Mouse (Mus musculus) forebrain, postnatal 0 days (tissue): ENCODE measurements around the gene Fxyd5. TPM values are rescaled to one million over a fixed set of nuclear protein-coding genes. Genes with fewer than 3 reads are reported as not detected.

Experiments
- ATAC-seq: fragments of 200-750 bp; cut with Nextera tagmentation; 2 replicates; pipeline ENCODE4 v1.8.0; 2017; ENCODE audit warnings: mild to moderate bottlenecking, moderate library complexity
- DNase-seq: peaks from one replicate; pipeline ENCODE4 v3.0.0-alpha.2; 2015
- H3K27ac ChIP-seq: fragments of 300-500 bp; sonication (generic); 2 replicates; pipeline ENCODE4 v1.5.1; 2014; ENCODE audit warnings: low read depth, mild to moderate bottlenecking, antibody characterized with exemption, low read length, moderate library complexity, mixed read lengths
- H3K27me3 ChIP-seq: fragments of 300-500 bp; sonication (generic); 2 replicates; pipeline ENCODE4 v1.6.1; 2014; ENCODE audit warnings: mild to moderate bottlenecking, low read length, mixed read lengths; ENCODE audit not compliant: insufficient read depth
- H3K36me3 ChIP-seq: fragments of 300-500 bp; sonication (generic); 2 replicates; pipeline ENCODE4 v1.6.1; 2014; ENCODE audit warnings: mild to moderate bottlenecking, moderate library complexity; ENCODE audit not compliant: insufficient read depth
- H3K4me1 ChIP-seq: fragments of 300-500 bp; sonication (generic); 2 replicates; pipeline ENCODE4 v1.6.1; 2014; ENCODE audit warnings: antibody characterized with exemption; ENCODE audit not compliant: insufficient read depth
- H3K4me2 ChIP-seq: fragments of 300-500 bp; sonication (generic); 2 replicates; pipeline ENCODE4 v1.6.1; 2014; ENCODE audit warnings: low read depth, mild to moderate bottlenecking, moderate library complexity
- H3K4me3 ChIP-seq: fragments of 300-500 bp; sonication (generic); 2 replicates; pipeline ENCODE4 v1.5.1; 2014; ENCODE audit warnings: low read depth, low read length, mixed read lengths
- H3K9ac ChIP-seq: fragments of 300-500 bp; sonication (generic); 2 replicates; pipeline ENCODE4 v1.6.1; 2014; ENCODE audit warnings: mild to moderate bottlenecking
- H3K9me3 ChIP-seq: fragments of 300-500 bp; sonication (generic); 2 replicates; pipeline ENCODE4 v1.6.1; 2016; ENCODE audit warnings: low read length
- CTCF ChIP-seq: sonication (generic); IDR thresholded peaks from 2 replicates; pipeline ENCODE4 v1.5.1; 2016; ENCODE audit warnings: antibody characterized with exemption, control low read depth, low read depth
- WGBS: fragments of 180-500 bp; shearing (Covaris S2); extraction: QIAGEN DNeasy Blood & Tissue Kit; methylation state at CpG from one replicate; pipeline ENCODE4 v1.1.7; 2014; 5-methylcytosine and 5-hydroxymethylcytosine counted together
- polyA plus RNA-seq: library from polyadenylated mRNA; unstranded; fragments of >200 nt; fragmentation: Nextera tagmentation; extraction: Ambion mirVana; gene quantifications from 2 replicates; pipeline ENCODE4 v1.2.1, GENCODE M21; 2015
- total RNA-seq: library from RNA; depleted of rRNA; stranded (reverse); fragments of >200 nt; gene quantifications from 2 replicates; pipeline ENCODE4 v1.2.3, GENCODE M21; 2014; rRNA removed

Fxyd5 gene
- total RNA-seq (10.9 and 19.9 TPM in 2 replicates), polyA plus RNA-seq (25.1 and 30.4 TPM in 2 replicates)

- H3K4me3 ChIP-seq: peak within 1 kb of the TSS; percentile 9; the same call in 1 of the 2 replicates
- peaks cover 13% of the 10 kb centered on the region; the same call in 1 of the 2 replicates for H3K27me3 ChIP-seq
- TF ChIP-seq CTCF: no peak
- H3K36me3 ChIP-seq: no peaks in the 10 kb centered on the region
- WGBS: 40% methylated on average over 10 of the region's 10 CpGs
- H3K9ac ChIP-seq: peak within 1 kb of the TSS; percentile 6; the same call in 1 of the 2 replicates
- H3K27ac ChIP-seq: no peak within 1 kb of the TSS
- no peak for DNase-seq
- no peaks in the 10 kb centered on the region for H3K4me1 ChIP-seq
- H3K9me3 ChIP-seq: no peaks in the 10 kb centered on the region
- no peak for ATAC-seq
- peak within 1 kb of the TSS; percentile 38 for H3K4me2 ChIP-seq
Observed at GRCm38 (mm10) chr7:31042431-31042910, at the start of gene Fxyd5. TSS of gene Fxyd5 (minus strand) at chr7:31042481.

- no peak for TF ChIP-seq CTCF
- H3K27ac ChIP-seq: no peak overlapping the region
- ATAC-seq (no peak), DNase-seq (no peak)
- no peaks in the 10 kb centered on the region for H3K36me3 ChIP-seq
- no peaks in the 10 kb centered on the region for H3K4me1 ChIP-seq
- H3K9me3 ChIP-seq: no peaks in the 10 kb centered on the region
- no peaks in the 10 kb centered on the region for H3K27me3 ChIP-seq
- no peak overlapping the region for H3K9ac ChIP-seq
- WGBS: 89% methylated on average over 2 of the region's 2 CpGs
- H3K4me2 ChIP-seq: no peak overlapping the region
- H3K4me3 ChIP-seq: no peak overlapping the region
Observed at GRCm38 (mm10) chr7:31089721-31090120, 47.4 kb upstream of the Fxyd5 start.

- Histone ChIP-seq H3K4me2 (no peak overlapping the region), H3K27me3 (no peaks in the 10 kb centered on the region), H3K4me1 (no peaks in the 10 kb centered on the region), H3K9me3 (no peaks in the 10 kb centered on the region), H3K4me3 (no peak overlapping the region), H3K9ac (no peak overlapping the region), H3K27ac (no peak overlapping the region), H3K36me3 (no peaks in the 10 kb centered on the region)
- WGBS: 49% methylated on average over 3 of the region's 3 CpGs
- ATAC-seq: no peak
- no peak for DNase-seq
- no peak for TF ChIP-seq CTCF
Observed at GRCm38 (mm10) chr7:31088206-31088605, 45.9 kb upstream of the Fxyd5 start.

- Histone ChIP-seq H3K4me2 (no peak overlapping the region), H3K9me3 (no peaks in the 10 kb centered on the region), H3K9ac (no peak overlapping the region), H3K4me3 (no peak overlapping the region), H3K27me3 (no peaks in the 10 kb centered on the region), H3K4me1 (no peaks in the 10 kb centered on the region), H3K27ac (no peak overlapping the region), H3K36me3 (no peaks in the 10 kb centered on the region)
- DNase-seq (no peak), ATAC-seq (no peak)
- no peak for TF ChIP-seq CTCF
- WGBS: 65% methylated on average over 2 of the region's 2 CpGs
Observed at GRCm38 (mm10) chr7:31087262-31087661, 45.0 kb upstream of the Fxyd5 start.

- H3K9me3 ChIP-seq: no peaks in the 10 kb centered on the region
- DNase-seq: no peak
- no peak overlapping the region for H3K4me2 ChIP-seq
- no peaks in the 10 kb centered on the region for H3K4me1 ChIP-seq
- no peak overlapping the region for H3K4me3 ChIP-seq
- H3K36me3 ChIP-seq: no peaks in the 10 kb centered on the region
- no peak for ATAC-seq
- H3K9ac ChIP-seq: no peak overlapping the region
- no peak overlapping the region for H3K27ac ChIP-seq
- no peaks in the 10 kb centered on the region for H3K27me3 ChIP-seq
- no peak for TF ChIP-seq CTCF
- 92% methylated on average over 9 of the region's 9 CpGs for WGBS
Observed at GRCm38 (mm10) chr7:31086175-31086755, 44.0 kb upstream of the Fxyd5 start.

GRCm38 (mm10) chr7:31085171-31085570 is 42.9 kb upstream of the Fxyd5 start:
- no peak for TF ChIP-seq CTCF
- 17% methylated on average over 3 of the region's 3 CpGs for WGBS
- Histone ChIP-seq H3K4me2 (no peak overlapping the region), H3K9ac (no peak overlapping the region), H3K9me3 (no peaks in the 10 kb centered on the region), H3K27me3 (no peaks in the 10 kb centered on the region), H3K4me3 (no peak overlapping the region), H3K27ac (no peak overlapping the region), H3K4me1 (no peaks in the 10 kb centered on the region), H3K36me3 (no peaks in the 10 kb centered on the region)
- DNase-seq (no peak), ATAC-seq (peak; percentile 43; the same call in 1 of the 2 replicates)

GRCm38 (mm10) chr7:31084140-31084539 is 41.9 kb upstream of the Fxyd5 start:
- Histone ChIP-seq H3K9ac (no peak overlapping the region), H3K4me1 (no peaks in the 10 kb centered on the region), H3K4me3 (no peak overlapping the region), H3K9me3 (no peaks in the 10 kb centered on the region), H3K36me3 (no peaks in the 10 kb centered on the region), H3K4me2 (no peak overlapping the region), H3K27me3 (no peaks in the 10 kb centered on the region), H3K27ac (no peak overlapping the region)
- WGBS: 53% methylated on average over 9 of the region's 9 CpGs
- ATAC-seq (no peak), DNase-seq (no peak)
- no peak for TF ChIP-seq CTCF
